Mouse (Mus musculus): Measurements from ENCODE around the gene Olfr547.

DNA sequence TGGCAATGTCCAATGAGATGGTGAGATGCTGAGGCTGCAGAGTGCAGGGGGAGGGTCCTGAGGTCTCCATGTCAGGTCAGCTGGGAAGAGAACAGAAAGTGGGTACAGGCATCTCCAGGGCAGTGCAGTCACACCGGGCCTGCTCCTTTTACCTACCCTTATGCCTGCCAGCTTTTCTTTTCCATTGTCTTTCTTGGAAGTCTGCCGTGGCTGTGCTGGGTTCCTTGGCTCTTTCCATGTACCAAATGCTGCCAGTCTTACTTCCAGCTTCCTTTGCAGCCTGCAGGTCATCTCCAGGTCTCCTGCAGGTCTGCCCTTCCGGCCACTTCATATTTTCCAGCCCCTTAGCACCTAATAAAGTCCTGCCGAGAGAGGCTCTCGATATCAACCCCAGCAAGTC lies 32.6 kb upstream of the Olfr547 start:
- TF ChIP-seq CTCF (IDR thresholded peaks at IDR 0.05; ENCODE audit: extremely low read depth, insufficient read depth, insufficient read length, insufficient replicate concordance) (no peak), POLR2A (IDR thresholded peaks at IDR 0.05; ENCODE audit: low read depth, low read length) (no peak)

Data from spleen, adult 2 months (tissue).